Mouse (Mus musculus) liver, embryonic 16.5 days (tissue): ENCODE measurements at regions not wholly inside any gene's neighbourhood (a gene's known extent, or its start where the extent isn't known, plus 50 kb on each side); places are given as distances from the start of the nearest gene placed in this dataset.
A peak's percentile ranks its signal among the peaks of the same experiment; 100 is the strongest.

ENCODE experiments used
- ATAC-seq: fragments of 200-750 bp; cut with Nextera tagmentation; 2 replicates; pipeline ENCODE4 v1.8.0; 2017; ENCODE audit warnings: low read depth, mild to moderate bottlenecking, moderate number of reproducible peaks, moderate library complexity
- H3K27ac ChIP-seq: fragments of 300-500 bp; sonication (generic); 2 replicates; pipeline ENCODE4 v1.5.1; 2014; ENCODE audit warnings: mild to moderate bottlenecking, low read length
- H3K27me3 ChIP-seq: fragments of 300-500 bp; sonication (generic); 2 replicates; pipeline ENCODE4 v1.6.1; 2014; ENCODE audit warnings: low read depth, low read length, mixed read lengths; ENCODE audit not compliant: control insufficient read depth, insufficient read depth
- H3K36me3 ChIP-seq: fragments of 300-500 bp; sonication (generic); 2 replicates; pipeline ENCODE4 v1.6.1; 2014; ENCODE audit warnings: mild to moderate bottlenecking; ENCODE audit not compliant: control insufficient read depth, insufficient read depth
- H3K4me1 ChIP-seq: fragments of 300-500 bp; sonication (generic); 2 replicates; pipeline ENCODE4 v1.6.1; 2014; ENCODE audit warnings: low read depth, low read length, mixed read lengths; ENCODE audit not compliant: control insufficient read depth
- H3K4me2 ChIP-seq: fragments of 300-500 bp; sonication (generic); 2 replicates; pipeline ENCODE4 v1.6.1; 2014; ENCODE audit warnings: low read depth, low read length, mixed read lengths
- H3K4me3 ChIP-seq: fragments of 300-500 bp; sonication (generic); 2 replicates; pipeline ENCODE4 v1.5.1; 2014; ENCODE audit warnings: low read depth, mild to moderate bottlenecking, low read length
- H3K9ac ChIP-seq: fragments of 300-500 bp; sonication (generic); 2 replicates; pipeline ENCODE4 v1.6.1; 2014; ENCODE audit warnings: low read depth, low read length
- H3K9me3 ChIP-seq: fragments of 300-500 bp; sonication (generic); replicated peaks from 2 replicates; pipeline ENCODE4 v1.6.1; 2016; ENCODE audit warnings: low read length; ENCODE audit not compliant: control insufficient read depth
- WGBS: fragments of 180-500 bp; shearing (Covaris S2); extraction: QIAGEN DNeasy Blood & Tissue Kit; methylation state at CpG from one replicate; pipeline ENCODE4 v1.1.7; 2014; ENCODE audit not compliant: insufficient replicate concordance; 5-methylcytosine and 5-hydroxymethylcytosine counted together

DNA sequence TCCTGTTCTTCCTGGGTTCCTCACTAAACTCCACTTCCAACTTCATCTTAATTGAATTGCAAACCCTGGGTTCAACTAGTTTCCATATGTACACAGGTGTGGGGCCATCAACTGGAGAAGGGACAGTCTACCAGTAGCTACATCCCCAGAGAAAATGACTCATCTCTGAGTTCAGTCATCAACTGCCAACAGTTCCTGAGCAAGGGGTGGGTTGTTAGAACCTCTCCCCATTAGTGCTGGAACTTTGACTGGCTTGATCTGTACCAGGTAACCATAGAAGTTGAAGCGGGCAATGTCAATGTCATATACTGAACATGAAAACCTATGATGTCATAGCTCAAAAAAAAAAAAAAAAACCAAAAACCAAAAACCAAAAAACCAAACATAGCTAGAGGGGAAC is 69.8 kb downstream of the Gm21750 start:
- 72% methylated on average over 1 of the region's 1 CpGs for WGBS
- Histone ChIP-seq H3K4me3 (no peak overlapping the region), H3K36me3 (no peaks in the 10 kb centered on the region), H3K9ac (no peak overlapping the region), H3K9me3 (no peaks in the 10 kb centered on the region), H3K4me2 (no peak overlapping the region), H3K27ac (no peak overlapping the region), H3K4me1 (no peaks in the 10 kb centered on the region), H3K27me3 (no peaks in the 10 kb centered on the region)
- ATAC-seq, result no peak

- ATAC-seq, result no peak
- H3K36me3 ChIP-seq, result no peaks in the 10 kb centered on the region
- no peaks in the 10 kb centered on the region for H3K9me3 ChIP-seq
- no peaks in the 10 kb centered on the region for H3K4me1 ChIP-seq
- WGBS, result 58% methylated on average over 3 of the region's 3 CpGs
- no peak overlapping the region for H3K4me2 ChIP-seq
- H3K27me3 ChIP-seq, result no peaks in the 10 kb centered on the region
- no peak overlapping the region for H3K27ac ChIP-seq
- no peak overlapping the region for H3K9ac ChIP-seq
- no peak overlapping the region for H3K4me3 ChIP-seq
Measured at GRCm38 (mm10) chr14:73732161-73732560, 71.1 kb downstream of the Gm21750 start.

DNA sequence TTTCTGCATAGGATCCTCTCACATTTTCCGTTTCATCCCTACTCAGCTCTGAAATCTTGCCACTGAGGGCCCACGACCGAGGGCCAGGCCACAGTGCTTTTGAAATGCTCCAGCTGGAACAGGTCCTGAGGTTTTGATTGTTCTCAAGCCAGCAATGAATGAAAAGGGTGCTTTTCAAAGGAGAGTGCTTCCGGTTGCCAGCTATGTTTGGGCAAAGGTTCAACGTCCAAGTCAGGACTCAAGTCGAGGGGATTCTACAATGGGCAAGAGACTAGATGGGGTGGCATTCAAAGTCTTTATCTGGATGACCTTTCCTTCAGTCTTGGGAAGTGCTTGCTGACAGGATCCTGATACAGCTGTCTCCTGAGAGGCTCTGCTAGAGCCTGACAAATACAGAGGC is 89.8 kb downstream of the Gm21750 start:
- H3K9ac ChIP-seq, result no peak overlapping the region
- H3K9me3 ChIP-seq, result no peaks in the 10 kb centered on the region
- no peaks in the 10 kb centered on the region for H3K27me3 ChIP-seq
- no peak for ATAC-seq
- H3K27ac ChIP-seq, result no peak overlapping the region
- no peak overlapping the region for H3K4me2 ChIP-seq
- no peak overlapping the region for H3K4me3 ChIP-seq
- H3K36me3 ChIP-seq, result no peaks in the 10 kb centered on the region
- 71% methylated on average over 6 of the region's 6 CpGs for WGBS
- H3K4me1 ChIP-seq, result no peaks in the 10 kb centered on the region

DNA sequence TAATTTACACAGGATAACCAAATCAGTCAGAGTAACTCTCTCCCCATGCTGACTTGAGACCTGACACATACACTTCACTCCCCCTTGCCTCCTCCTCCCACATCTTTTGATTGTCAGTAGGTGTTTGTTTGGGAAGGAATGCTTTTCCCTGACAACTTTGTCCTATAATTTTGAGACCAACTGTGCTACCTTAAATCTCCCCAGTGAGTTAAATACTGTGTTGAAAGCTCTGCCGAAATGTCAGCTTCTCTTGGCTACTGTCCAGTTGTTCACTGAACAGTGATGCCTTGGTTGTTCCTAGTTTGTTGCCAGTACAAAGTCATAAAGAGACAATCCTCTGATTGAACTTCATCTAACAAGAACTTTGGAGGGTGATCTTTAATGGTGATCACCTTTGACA is 99.0 kb downstream of the Gm21750 start:
- Histone ChIP-seq H3K4me2 (no peak overlapping the region), H3K9me3 (no peaks in the 10 kb centered on the region), H3K36me3 (no peaks in the 10 kb centered on the region), H3K4me3 (no peak overlapping the region), H3K27me3 (no peaks in the 10 kb centered on the region), H3K9ac (no peak overlapping the region), H3K4me1 (no peaks in the 10 kb centered on the region), H3K27ac (no peak overlapping the region)
- ATAC-seq, result no peak
- 58% methylated on average over 1 of the region's 1 CpGs for WGBS

- H3K4me2 ChIP-seq, result no peak overlapping the region
- H3K27ac ChIP-seq, result no peak overlapping the region
- no peak overlapping the region for H3K4me3 ChIP-seq
- no peaks in the 10 kb centered on the region for H3K4me1 ChIP-seq
- no peaks in the 10 kb centered on the region for H3K27me3 ChIP-seq
- H3K9ac ChIP-seq, result no peak overlapping the region
- no peak for ATAC-seq
- H3K36me3 ChIP-seq, result no peaks in the 10 kb centered on the region
- WGBS, result 39% methylated on average over 3 of the region's 3 CpGs
- no peaks in the 10 kb centered on the region for H3K9me3 ChIP-seq
Measured at GRCm38 (mm10) chr14:73772964-73773363, 111.9 kb downstream of the Gm21750 start.

DNA sequence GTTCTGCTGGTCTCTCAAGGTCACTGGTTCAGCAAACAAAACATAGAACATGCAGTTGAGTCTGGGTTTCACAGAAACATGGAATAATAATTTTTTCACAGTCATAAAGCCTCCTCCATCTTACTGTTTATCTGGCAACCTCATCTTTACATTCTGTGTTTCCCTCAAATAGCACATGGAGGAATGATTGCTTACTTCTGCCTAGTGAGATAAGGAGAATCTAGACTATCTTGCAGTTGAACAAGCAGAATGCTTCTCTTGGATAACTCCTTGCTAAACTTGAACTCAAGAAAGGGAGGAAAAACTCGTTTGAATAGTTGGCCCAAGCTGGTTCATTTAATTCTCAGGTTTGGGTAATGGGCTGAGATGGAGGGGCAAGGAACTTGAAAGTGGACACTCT is 112.8 kb downstream of the Gm21750 start:
- Histone ChIP-seq H3K4me3 (no peak overlapping the region), H3K9me3 (no peaks in the 10 kb centered on the region), H3K27me3 (no peaks in the 10 kb centered on the region), H3K4me2 (no peak overlapping the region), H3K36me3 (no peaks in the 10 kb centered on the region), H3K27ac (no peak overlapping the region), H3K9ac (no peak overlapping the region), H3K4me1 (no peaks in the 10 kb centered on the region)
- ATAC-seq, result no peak
- WGBS, result 5% methylated on average over 1 of the region's 1 CpGs

GRCm38 (mm10) chr14:73776066-73776465 is 115.0 kb downstream of the Gm21750 start:
- Histone ChIP-seq H3K9ac (no peak overlapping the region), H3K4me1 (no peaks in the 10 kb centered on the region), H3K36me3 (no peaks in the 10 kb centered on the region), H3K4me2 (no peak overlapping the region), H3K27me3 (no peaks in the 10 kb centered on the region), H3K4me3 (no peak overlapping the region), H3K27ac (no peak overlapping the region), H3K9me3 (no peaks in the 10 kb centered on the region)
- 10% methylated on average over 1 of the region's 1 CpGs for WGBS
- no peak for ATAC-seq

GRCm38 (mm10) chr14:73807169-73807568 is 146.1 kb downstream of the Gm21750 start:
- Histone ChIP-seq H3K4me2 (no peak overlapping the region), H3K36me3 (no peaks in the 10 kb centered on the region), H3K9ac (no peak overlapping the region), H3K27me3 (no peaks in the 10 kb centered on the region), H3K4me1 (no peaks in the 10 kb centered on the region), H3K27ac (no peak overlapping the region), H3K4me3 (no peak overlapping the region), H3K9me3 (no peaks in the 10 kb centered on the region)
- no peak for ATAC-seq

GRCm38 (mm10) chr14:73838890-73839289 is 177.9 kb downstream of the Gm21750 start:
- WGBS, result 35% methylated on average over 6 of the region's 6 CpGs

DNA sequence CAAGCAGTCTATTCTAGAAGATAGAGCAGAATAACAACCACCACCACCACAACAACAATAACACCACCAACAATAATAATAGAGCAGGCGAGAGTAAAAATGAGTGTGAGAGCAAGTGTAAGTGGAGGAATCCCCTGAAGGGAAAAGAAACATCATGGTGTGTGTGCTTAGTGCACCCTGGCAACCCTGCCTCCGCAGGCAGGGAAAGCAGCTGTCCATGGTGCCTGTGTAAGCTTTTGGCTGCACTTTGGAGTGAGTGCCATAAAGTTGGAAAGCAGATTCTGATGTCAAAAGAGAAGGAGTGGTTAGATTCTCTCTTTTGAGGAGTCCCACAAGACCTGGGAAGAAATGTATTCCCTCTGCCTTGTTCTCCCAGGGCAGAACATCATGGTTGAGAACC is 200.8 kb downstream of the Gm21750 start:
- 18% methylated on average over 2 of the region's 2 CpGs for WGBS
- ATAC-seq, result no peak
- H3K4me3 ChIP-seq, result no peak overlapping the region
- no peak overlapping the region for H3K27ac ChIP-seq
- H3K9me3 ChIP-seq, result no peaks in the 10 kb centered on the region
- no peaks in the 10 kb centered on the region for H3K27me3 ChIP-seq
- H3K36me3 ChIP-seq, result no peaks in the 10 kb centered on the region
- no peak overlapping the region for H3K9ac ChIP-seq
- H3K4me2 ChIP-seq, result no peak overlapping the region
- no peaks in the 10 kb centered on the region for H3K4me1 ChIP-seq

More at GRCm38 (mm10) chr14:73838890-73839289, 177.9 kb downstream of the Gm21750 start:
- Histone ChIP-seq H3K4me1 (no peaks in the 10 kb centered on the region), H3K27me3 (no peaks in the 10 kb centered on the region), H3K9ac (no peak overlapping the region), H3K27ac (no peak overlapping the region), H3K36me3 (no peaks in the 10 kb centered on the region), H3K9me3 (no peaks in the 10 kb centered on the region), H3K4me3 (no peak overlapping the region), H3K4me2 (no peak overlapping the region)
- 0 out of 2 replicates have a peak, but pooled peaks have one; percentile 41 for ATAC-seq
